8 mouse cellular contexts compared by ENCODE assay signal in genomic region chr6:112946895-112947436, GRCm38 (mm10). TPM values are rescaled to one million over a fixed set of nuclear protein-coding genes. Genes with fewer than 3 reads are reported as not detected.
DNase-seq lines count a peak whose midpoint lies in the region; ATAC-seq lines count a peak whose summit lies in the region.

Srgap3 (minus strand) TSS chr6:112947266.

- DNase-seq in 3134 (ENCODE audit: extremely low read depth, insufficient read length, low spot score): peak; percentile 94
- DNase-seq in adrenal gland, postnatal 4 days (ENCODE audit: low spot score in 2 of 2): peak; percentile 46 to 65
- peak; percentile 94 for DNase-seq in embryonic facial prominence, embryonic 14.5 days (ENCODE audit: low spot score)
- peak; percentile 70 for DNase-seq in liver
- DNase-seq in monocyte, adult 2 months (ENCODE audit: low read depth in 1 of 2, low spot score in 2 of 2): peak; percentile 51 to 58
- peak; percentile 46 to 66 for DNase-seq in spleen, postnatal 4 days (ENCODE audit: low spot score in 2 of 2)

- under 1% methylated on average over 31 of the region's 31 CpGs for WGBS in embryonic facial prominence, embryonic 14.5 days
- 2% methylated on average over 31 of the region's 31 CpGs for WGBS in heart, embryonic 11.5 days (ENCODE audit: insufficient replicate concordance)
- WGBS in kidney, embryonic 16.5 days: under 1% methylated on average over 31 of the region's 31 CpGs

- H3K27me3 ChIP-seq in embryonic facial prominence, embryonic 14.5 days (replicated peaks; ENCODE audit: control insufficient read depth, insufficient read depth, low read length): no peaks in the 10 kb centered on the region
- peaks cover 3% of the 10 kb centered on the region; the same call in 1 of the 2 replicates for H3K27me3 ChIP-seq in heart, embryonic 11.5 days (ENCODE audit: control insufficient read depth, insufficient read depth, low read length)
- H3K27me3 ChIP-seq in kidney, embryonic 16.5 days (ENCODE audit: insufficient read depth, low read length): no peaks in the 10 kb centered on the region

- peak within 1 kb of the TSS; percentile 81 for H3K4me2 ChIP-seq in embryonic facial prominence, embryonic 14.5 days (ENCODE audit: low read depth, low read length)
- peak within 1 kb of the TSS; percentile 85 for H3K4me2 ChIP-seq in heart, embryonic 11.5 days
- peak within 1 kb of the TSS; percentile 89 for H3K4me2 ChIP-seq in kidney, embryonic 16.5 days (replicated peaks; ENCODE audit: low read depth, low read length)

- peak within 1 kb of the TSS; percentile 78 for H3K9ac ChIP-seq in embryonic facial prominence, embryonic 14.5 days (ENCODE audit: low read depth, low read length)
- H3K9ac ChIP-seq in heart, embryonic 11.5 days (ENCODE audit: low read depth, low read length): peak within 1 kb of the TSS; percentile 71
- H3K9ac ChIP-seq in kidney, embryonic 16.5 days (replicated peaks; ENCODE audit: low read length): peak within 1 kb of the TSS; percentile 70

- H3K4me3 ChIP-seq in embryonic facial prominence, embryonic 14.5 days (ENCODE audit: low read depth, low read length): peak within 1 kb of the TSS; percentile 73
- H3K4me3 ChIP-seq in heart, embryonic 11.5 days (ENCODE audit: low read depth, low read length): peak within 1 kb of the TSS; percentile 48
- H3K4me3 ChIP-seq in kidney, embryonic 16.5 days (ENCODE audit: low read length): peak within 1 kb of the TSS; percentile 70

- H3K4me1 ChIP-seq in embryonic facial prominence, embryonic 14.5 days (ENCODE audit: control insufficient read depth, insufficient read depth, low read length): peaks cover 25% of the 10 kb centered on the region
- peaks cover 3% of the 10 kb centered on the region; the same call in 1 of the 2 replicates for H3K4me1 ChIP-seq in heart, embryonic 11.5 days (ENCODE audit: control insufficient read depth, insufficient read depth, low read length)
- peaks cover 30% of the 10 kb centered on the region for H3K4me1 ChIP-seq in kidney, embryonic 16.5 days (ENCODE audit: insufficient read depth, low read length)

- peak; percentile 97 for ATAC-seq in embryonic facial prominence, embryonic 14.5 days (ENCODE audit: low read depth)
- ATAC-seq in heart, embryonic 11.5 days (replicated peaks; ENCODE audit: insufficient number of reproducible peaks, low FRiP score, low TSS enrichment): peak; percentile 73; the same call in 1 of the 2 replicates
- ATAC-seq in kidney, embryonic 16.5 days (ENCODE audit: low FRiP score, low TSS enrichment): peak; percentile 95

- H3K27ac ChIP-seq in embryonic facial prominence, embryonic 14.5 days (replicated peaks; ENCODE audit: low read depth, low read length): peak within 1 kb of the TSS; percentile 86
- H3K27ac ChIP-seq in heart, embryonic 11.5 days (ENCODE audit: low read depth, low read length): no peak within 1 kb of the TSS
- H3K27ac ChIP-seq in kidney, embryonic 16.5 days (ENCODE audit: low read length): peak within 1 kb of the TSS; percentile 86

- H3K36me3 ChIP-seq in embryonic facial prominence, embryonic 14.5 days (ENCODE audit: control insufficient read depth, insufficient read depth, low read length): no peaks in the 10 kb centered on the region
- H3K36me3 ChIP-seq in heart, embryonic 11.5 days (ENCODE audit: control insufficient read depth, insufficient read depth, low read length): no peaks in the 10 kb centered on the region
- H3K36me3 ChIP-seq in kidney, embryonic 16.5 days (ENCODE audit: insufficient read depth, low read length): no peaks in the 10 kb centered on the region

- no peaks in the 10 kb centered on the region for H3K9me3 ChIP-seq in embryonic facial prominence, embryonic 14.5 days (ENCODE audit: control insufficient read depth, low read length)
- H3K9me3 ChIP-seq in heart, embryonic 11.5 days (replicated peaks; ENCODE audit: control insufficient read depth, low read length): no peaks in the 10 kb centered on the region
- no peaks in the 10 kb centered on the region for H3K9me3 ChIP-seq in kidney, embryonic 16.5 days (ENCODE audit: low read length)

RNA-seq across cellular contexts. Expression of gene Srgap3, which starts in this region (rescaled TPM):
- total RNA-seq in adrenal gland, postnatal 4 days (2021): 10 to 100 TPM; 25.8 to 27.8 TPM
- polyA plus RNA-seq in embryonic facial prominence, embryonic 14.5 days (2014; fragmentation: Nextera tagmentation; extraction: Ambion mirVana): 8.4 and 8.9 TPM in 2 replicates
- polyA plus RNA-seq in heart, embryonic 11.5 days (2014; fragmentation: Nextera tagmentation; extraction: Ambion mirVana): 0.77 and 1.2 TPM in 2 replicates
- polyA plus RNA-seq in kidney, embryonic 16.5 days (2015; fragmentation: Nextera tagmentation; extraction: Ambion mirVana): 3.9 and 5.8 TPM in 2 replicates
